Mouse (Mus musculus): ENCODE data around the gene Fancc.

DNA sequence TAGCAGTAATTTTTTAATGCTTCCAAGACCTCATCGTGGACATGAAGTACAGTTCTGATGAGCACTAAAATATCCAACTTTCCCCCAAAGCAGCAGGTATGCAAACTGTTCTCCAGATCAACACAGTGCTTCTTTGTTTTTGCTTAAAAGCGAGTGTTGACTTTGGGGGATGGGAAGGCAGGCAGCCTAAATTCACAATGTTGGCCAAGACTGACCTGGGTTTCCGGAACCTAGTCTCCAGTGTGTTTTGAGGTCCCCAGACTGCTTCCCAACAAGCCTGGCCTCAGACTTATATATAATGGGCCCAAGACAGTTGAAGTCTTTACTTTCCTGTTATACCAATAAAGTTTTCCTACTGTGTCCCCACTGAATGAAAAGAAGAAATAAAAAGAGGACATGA, 172.8 kb downstream of the Fancc start:
- TF ChIP-seq POLR2A (IDR thresholded peaks at IDR 0.05; ENCODE audit: borderline replicate concordance, extremely low read depth, low read depth, low read length) = no peak
- TF ChIP-seq CTCF (IDR thresholded peaks at IDR 0.05; ENCODE audit: insufficient read depth, low read length) = no peak
